Mouse (Mus musculus) left cerebral cortex, adult 9 months (tissue): Measurements from ENCODE around the gene Car3.

Experiments used
- DNase-seq, 2 experiments: peaks; one replicate each; pipeline ENCODE4 v3.0.0; 2022; ENCODE audit warnings: low spot score in 2 of 2

Car3 gene

GRCm38 (mm10) chr3:14876325-14876918 is 13.1 kb downstream of the Car3 start:
- DNase-seq: no peak

GRCm38 (mm10) chr3:14877251-14877909 is 14.1 kb downstream of the Car3 start:
- no peak for DNase-seq

GRCm38 (mm10) chr3:14878749-14879223 is 15.5 kb downstream of the Car3 start:
- DNase-seq: no peak

GRCm38 (mm10) chr3:14879293-14879692 is 16.0 kb downstream of the Car3 start:
- no peak for DNase-seq

GRCm38 (mm10) chr3:14880277-14880676 is 17.0 kb downstream of the Car3 start:
- DNase-seq: no peak

- no peak for DNase-seq
Measured at GRCm38 (mm10) chr3:14882005-14882404, 18.7 kb downstream of the Car3 start.

GRCm38 (mm10) chr3:14882756-14883155 is 19.4 kb downstream of the Car3 start:
- no peak for DNase-seq

- no peak for DNase-seq
Measured at GRCm38 (mm10) chr3:14884826-14885225, 21.5 kb downstream of the Car3 start.

GRCm38 (mm10) chr3:14886102-14887098 is 23.1 kb downstream of the Car3 start, which contains the start of gene Car2:
Gene Car2 (plus strand): TSS chr3:14886273.
- DNase-seq: peak in 1 of 2 experiments; percentile 62

- DNase-seq: no peak
Measured at GRCm38 (mm10) chr3:14887134-14887666, 23.9 kb downstream of the Car3 start.

GRCm38 (mm10) chr3:14887686-14888295 is 24.5 kb downstream of the Car3 start:
- DNase-seq: no peak

- no peak for DNase-seq
Measured at GRCm38 (mm10) chr3:14888549-14888948, 25.2 kb downstream of the Car3 start.

GRCm38 (mm10) chr3:14889085-14889484 is 25.8 kb downstream of the Car3 start:
- DNase-seq: no peak

GRCm38 (mm10) chr3:14889716-14890409 is 26.6 kb downstream of the Car3 start:
- no peak for DNase-seq

GRCm38 (mm10) chr3:14892991-14893390 is 29.7 kb downstream of the Car3 start:
- no peak for DNase-seq

GRCm38 (mm10) chr3:14893700-14894099 is 30.4 kb downstream of the Car3 start:
- DNase-seq: no peak

GRCm38 (mm10) chr3:14895333-14895732 is 32.0 kb downstream of the Car3 start:
- no peak for DNase-seq

- no peak for DNase-seq
Measured at GRCm38 (mm10) chr3:14897770-14898169, 34.5 kb downstream of the Car3 start.

GRCm38 (mm10) chr3:14903380-14903779 is 40.1 kb downstream of the Car3 start:
- no peak for DNase-seq

GRCm38 (mm10) chr3:14904165-14904564 is 40.9 kb downstream of the Car3 start:
- no peak for DNase-seq

- DNase-seq: no peak
Measured at GRCm38 (mm10) chr3:14907271-14907670, 44.0 kb downstream of the Car3 start.
